Mouse (Mus musculus) CD4-positive helper T cell, adult 2 months (primary cell): ENCODE data around the gene Ptprr.

Experiments used
- DNase-seq: peaks from one replicate; pipeline ENCODE4 v3.0.0-alpha.2; 2012; ENCODE audit warnings: low read depth, missing footprints, low spot score

The Ptprr gene

DNA sequence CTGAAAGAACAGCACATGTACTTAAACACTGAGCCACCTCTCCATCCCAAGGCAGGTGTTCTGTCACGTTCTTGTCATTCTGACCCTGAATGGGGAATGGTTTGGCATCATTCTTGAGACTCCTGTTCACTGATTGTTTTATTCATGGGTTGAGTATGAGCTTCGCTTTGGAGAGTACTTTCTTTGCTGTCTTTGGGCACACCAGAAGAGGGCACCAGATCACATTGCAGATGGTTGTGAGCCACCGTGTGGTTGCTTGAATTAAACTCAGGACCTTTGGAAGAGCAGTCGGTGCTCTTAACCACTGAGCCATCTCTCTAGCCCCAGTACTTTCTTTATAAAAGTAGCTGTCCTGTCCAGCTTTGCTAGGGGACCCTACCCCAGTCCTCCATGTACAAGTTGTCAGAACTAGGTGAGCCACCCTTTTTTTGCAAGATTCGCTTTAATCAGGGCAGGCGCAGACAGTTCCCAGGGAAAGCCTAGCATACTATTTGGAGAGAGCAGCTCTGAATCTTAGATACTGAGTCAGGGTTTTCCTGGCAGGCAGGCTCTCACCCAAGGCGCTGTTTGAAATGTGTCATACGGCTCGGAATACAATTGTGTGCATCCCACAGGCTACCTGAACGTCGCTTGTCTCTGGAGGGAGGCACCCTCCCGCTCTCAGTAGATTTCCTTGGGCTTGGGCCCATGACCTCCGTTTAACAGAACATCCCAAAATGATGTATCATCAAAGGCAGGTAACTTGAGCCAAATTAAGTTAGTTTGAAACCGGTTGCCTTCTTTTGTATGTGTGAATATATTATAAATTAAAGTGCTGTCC lies 178.8 kb downstream of the Ptprr start:
- DNase-seq = no peak

DNA sequence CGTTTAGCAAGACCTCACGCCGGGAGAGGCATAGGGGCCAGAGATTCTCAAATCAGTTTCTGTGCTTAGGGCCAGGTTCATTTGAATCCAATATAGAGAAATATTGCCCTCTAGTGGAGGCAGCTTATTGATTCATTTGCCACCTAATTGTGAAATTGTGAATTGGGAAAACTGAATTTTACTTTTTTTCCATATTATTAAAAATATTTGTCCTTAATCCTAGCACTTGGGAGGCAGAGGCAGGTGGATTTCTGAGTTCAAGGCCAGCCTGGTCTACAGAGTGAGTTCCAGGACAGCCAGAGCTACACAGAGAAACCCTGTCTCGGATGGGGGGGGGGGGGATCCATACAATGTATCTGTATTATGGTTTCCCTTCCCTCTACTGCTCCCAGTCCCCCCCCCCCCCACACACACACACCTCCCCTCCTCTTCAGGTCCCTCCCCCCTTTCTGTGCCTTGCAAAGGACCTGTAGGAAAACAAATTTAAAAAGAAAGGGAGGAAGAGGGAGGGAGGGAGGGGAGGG lies 179.5 kb downstream of the Ptprr start:
- peak; percentile 9 for DNase-seq

DNA sequence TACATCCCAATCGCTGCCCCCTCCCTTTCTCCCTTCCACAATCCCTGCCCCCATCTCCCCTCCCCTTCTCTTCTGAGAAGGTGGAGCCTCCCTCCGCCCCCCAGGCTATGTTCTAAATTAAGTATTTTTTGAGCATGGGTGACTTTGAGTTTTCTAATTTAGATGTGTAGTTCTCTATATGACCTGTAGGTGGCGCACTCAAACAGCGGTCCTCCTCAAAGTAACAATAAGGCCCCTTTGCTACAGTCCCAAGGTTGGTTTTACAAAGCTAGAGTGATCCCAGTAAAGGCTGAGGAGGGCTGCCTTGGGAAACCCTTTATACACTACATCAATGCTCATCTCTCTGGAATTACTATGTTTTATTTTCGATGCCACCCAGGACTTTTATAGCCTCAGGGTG lies 181.0 kb downstream of the Ptprr start:
- DNase-seq = peak; percentile 41

DNA sequence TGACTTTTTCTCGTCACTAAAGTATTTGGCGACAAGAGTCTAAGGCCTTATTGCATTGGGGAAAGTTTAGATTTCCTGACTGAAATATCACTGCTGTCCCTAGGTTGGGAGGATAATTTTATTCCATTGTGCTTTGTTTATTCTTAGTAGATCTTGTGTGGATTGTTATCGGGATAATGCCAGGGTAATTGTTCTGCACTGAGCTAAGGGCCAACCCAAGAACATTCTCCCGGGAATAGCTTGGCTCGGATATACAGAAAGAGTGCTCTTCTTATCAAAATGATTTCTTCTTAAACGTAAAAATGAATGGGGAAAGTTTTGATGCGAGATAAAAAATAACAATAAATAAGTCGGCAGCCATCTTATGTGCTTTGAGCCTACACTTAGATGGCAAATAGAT lies 183.5 kb downstream of the Ptprr start:
- no peak for DNase-seq

DNA sequence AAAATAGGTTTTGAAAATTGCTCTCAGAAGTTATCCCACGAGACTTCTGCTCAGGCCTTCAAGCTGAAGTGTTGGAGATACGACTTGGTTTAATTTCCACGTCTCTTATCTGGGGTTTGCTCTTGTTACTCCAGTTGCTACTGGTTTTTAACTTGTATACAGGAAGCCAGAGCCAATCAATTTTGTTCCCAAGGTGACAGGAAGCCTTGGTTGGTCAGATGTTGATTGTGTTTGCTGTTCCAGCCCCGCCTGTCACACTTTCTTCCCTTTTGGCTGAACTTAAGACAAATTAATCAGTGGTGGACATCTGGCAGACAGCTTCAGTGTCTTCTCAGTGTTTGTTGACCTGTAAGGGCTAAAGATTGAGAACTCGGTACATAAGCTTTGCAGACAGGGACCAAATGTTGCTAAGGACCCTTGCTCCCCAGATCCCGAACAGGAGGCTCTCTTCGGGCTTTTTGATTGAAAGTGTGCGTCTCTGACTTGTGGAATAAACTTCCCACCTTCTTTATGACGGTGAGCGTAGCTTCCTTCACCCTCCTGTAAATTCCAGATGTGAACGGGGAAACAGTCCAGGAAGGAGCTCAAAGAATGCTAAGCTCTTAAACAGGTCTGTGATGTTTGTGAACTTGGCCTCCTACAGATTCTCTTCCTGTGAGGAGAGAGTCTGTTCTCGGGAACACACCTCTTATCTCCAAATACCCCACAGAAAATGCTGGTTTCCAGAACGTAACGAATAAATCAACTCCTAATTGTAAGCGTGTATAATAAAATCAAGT lies 187.8 kb downstream of the Ptprr start:
- no peak for DNase-seq

DNA sequence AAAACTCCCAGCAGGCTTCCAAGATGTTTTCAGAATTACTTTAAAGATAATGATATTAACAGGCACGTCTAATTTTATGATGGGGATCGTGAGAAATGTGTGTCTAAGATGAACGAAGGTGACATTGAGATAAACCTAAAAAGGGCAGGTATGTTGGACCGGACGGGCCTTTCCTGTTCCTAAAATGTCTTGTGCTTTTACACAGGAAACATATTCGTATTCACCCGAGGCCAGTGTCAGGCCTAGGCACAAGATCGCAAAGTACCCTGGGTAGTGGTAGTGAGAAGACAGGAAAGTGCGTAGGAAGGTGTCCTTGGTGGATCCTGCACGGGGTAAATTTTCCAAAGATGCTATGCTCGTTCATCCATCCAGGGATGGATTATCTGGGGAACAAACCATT lies 188.4 kb downstream of the Ptprr start:
- no peak for DNase-seq

DNA sequence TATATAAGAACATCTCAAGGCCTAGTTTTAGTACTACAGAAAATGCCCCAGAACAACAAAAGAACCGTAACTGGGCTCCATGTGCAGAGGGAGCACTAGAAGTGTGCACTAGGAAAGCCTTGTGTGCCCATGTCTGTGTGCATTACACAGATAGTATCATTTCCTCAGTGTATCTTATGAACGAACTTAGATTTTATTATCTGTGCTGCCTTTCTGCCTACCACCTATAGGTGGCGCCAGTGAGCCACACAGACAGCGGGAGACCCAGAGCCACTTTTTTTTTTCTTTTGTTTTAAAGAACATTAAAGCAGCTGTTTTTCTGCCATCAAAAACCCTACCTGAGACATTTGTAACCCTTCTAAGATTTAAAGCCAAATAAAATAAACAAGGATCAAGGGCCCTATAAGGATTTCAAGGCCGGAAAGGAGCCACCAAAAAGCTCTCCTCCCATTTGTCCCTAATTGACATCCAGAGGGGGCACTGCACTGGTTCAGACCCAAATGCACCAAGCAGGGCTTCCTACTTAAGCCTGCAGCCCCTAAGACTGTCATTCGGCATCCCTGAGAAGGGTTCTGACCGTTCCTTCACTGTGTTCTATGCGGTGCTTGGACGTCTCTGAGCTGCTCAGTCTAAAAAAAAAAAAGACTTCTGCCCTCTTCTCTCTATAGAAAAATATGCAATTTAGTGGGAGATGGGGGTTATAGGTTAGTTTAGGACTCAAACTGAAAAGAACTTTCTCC lies 190.1 kb downstream of the Ptprr start:
- peak; percentile 28 for DNase-seq

DNA sequence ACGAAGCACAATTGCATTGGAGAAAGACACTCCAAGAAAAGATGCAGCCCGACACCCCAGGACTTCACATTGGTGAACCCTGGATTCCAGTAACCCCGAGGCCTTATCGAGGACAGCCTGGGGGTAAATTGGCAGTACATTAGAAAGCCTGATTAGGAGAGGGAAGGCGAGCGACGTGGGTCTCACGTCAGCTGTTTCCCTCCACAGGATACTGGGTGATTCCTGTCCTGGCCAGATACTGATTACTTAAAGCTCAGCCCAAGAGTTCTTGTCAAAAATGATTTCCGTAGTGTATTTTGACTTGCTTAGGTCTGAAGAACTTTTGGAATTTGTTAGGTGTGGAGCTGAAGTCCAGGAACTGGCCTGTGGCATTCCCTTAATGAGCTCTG lies 190.7 kb downstream of the Ptprr start:
- DNase-seq = no peak

DNA sequence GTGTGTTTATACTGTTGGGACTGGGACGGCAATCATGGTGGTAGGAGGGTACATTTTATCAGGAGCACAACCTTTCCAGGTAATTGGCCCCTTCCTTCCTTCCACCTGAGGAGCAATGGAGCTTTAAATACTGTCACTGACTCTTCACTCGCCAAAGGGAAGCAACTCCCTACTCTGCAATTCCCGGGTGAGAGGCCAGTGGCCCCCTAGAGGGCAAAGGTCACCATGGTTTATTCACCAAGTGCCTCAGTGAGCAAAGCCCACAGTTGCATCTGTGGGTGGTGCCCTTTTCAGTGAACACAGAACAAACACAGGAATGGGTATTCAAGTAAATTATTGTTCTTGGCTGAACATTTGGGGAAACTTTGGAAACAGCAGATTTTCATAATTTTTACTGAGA lies 194.1 kb downstream of the Ptprr start:
- DNase-seq = no peak

DNA sequence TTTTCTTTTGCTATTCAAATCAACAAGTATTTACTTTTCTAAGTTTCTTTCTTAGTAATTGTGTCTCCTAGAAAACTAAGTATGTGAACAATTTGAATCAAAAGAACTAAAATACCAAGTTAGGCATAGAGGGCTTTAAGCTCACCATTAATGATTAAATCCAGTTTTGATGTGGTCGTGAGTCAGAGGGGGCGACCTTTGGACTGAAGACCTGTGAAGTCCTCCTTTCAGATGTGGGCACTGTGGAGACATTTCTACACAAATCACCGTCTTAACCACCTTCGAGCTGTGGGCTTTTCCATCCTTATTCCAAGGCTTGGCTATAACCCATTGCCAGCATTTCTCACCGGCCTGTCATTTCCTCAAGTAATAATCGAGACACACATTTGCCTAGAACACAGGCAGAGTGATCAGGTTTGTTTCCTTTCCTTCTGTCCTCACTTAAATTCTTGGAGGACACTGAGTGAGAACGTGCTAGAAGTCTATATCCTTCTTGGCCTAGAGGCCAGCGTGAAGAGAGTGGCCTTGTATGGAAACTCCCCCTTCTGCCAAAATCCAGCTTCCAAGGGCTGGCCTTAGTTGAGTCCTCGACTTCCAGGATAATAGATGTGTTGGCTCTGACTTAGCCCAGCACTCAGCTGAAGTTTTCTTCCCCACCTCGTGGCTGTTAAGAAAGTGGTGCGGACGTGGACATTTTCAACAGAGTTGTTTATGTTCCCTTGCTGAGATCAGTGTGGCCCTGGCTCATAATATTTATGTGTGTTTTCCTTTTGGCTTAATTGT lies 202.5 kb downstream of the Ptprr start:
- DNase-seq = no peak

DNA sequence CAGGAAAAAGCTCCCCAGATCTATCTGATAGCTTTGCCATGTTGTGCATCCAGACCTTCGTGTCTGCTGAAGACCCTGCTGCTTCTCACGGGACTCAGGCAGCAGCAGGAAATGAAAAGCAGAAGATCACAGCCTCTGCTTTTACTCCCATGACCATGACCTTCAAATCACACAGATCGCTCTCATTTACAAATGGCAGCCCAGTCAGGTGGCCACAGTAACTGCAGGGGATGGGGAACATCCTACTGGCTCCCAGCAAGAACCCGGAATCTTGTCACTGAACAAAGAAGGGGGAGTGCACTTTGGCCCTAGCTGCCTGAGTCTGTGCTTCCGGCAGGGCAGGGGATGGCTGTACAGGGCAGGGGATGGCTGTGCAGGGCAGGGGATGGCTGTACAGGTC lies 217.3 kb downstream of the Ptprr start:
- DNase-seq = no peak

DNA sequence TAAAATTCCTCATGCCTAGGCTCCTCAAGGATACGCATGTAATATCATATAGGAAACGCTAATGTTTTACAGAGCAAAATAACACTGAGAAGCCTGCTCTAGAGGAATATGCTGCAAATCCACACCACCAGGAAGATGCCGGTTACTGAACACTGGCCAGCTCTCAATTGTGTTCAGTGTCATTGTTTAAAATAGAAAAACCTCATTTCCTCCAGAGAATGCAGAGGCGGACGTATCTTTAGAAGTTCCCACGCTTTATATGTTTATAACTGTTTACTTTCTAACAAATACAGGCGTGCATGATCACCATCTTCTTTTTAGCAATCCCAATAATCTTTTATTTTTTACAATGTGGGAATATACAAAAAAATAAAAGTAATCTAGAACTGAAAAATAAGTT lies 224.2 kb downstream of the Ptprr start:
- DNase-seq = no peak

DNA sequence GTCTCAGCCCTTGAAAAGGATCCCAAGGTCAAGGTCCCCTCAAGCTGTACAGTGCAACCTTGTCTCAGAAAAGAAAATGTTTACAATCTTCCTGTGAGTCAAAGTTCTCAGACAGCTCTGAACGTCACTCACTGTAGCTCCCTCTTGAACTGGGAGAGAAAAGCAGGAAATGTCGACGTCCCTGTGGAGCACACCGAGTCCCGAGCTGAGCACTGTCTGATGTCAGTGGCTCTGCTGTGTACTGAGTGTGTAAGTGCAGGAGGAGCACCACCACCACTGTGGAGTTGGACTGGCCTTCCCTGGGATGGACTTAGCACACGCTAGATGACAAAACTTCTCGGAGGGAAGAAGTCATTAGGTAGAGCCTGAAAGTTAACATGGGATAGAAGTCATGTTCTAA lies 225.4 kb downstream of the Ptprr start:
- DNase-seq = no peak

DNA sequence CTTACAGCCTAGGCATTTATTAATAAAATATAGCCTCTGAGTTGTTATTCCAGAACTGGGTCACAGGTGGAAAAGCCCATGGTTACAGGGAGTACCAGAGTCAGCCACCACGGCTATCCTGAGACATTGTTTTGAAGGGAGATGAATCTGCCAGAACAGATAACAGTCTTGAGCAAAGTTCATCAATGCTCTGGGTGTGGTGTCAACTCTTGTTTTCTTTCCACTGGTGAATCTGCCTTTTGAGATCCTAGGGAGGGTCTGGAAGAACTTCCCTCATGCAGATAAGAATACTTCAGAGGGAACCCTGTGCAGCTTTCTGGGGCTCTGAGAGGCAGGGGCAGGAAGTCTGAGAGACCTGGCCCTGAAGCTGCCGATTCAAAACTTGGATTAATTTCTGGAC lies 227.6 kb downstream of the Ptprr start:
- DNase-seq = no peak

DNA sequence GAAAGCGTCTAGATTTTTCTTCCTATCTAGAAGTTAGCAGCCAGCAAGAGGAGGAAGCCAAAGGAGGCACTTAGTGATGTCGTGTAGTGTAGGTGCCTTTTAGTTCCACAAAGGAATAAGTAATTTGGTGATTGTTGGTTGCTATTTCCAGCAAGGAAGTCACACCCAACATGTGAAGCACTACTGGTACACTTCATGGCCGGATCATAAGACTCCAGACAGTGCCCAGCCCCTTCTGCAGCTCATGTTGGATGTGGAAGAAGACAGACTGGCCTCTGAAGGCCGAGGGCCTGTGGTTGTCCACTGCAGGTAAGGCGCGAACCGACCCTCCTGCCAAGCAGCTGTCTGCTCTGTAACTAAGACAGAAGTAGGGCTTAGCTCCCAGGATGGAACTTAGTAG lies 234.7 kb downstream of the Ptprr start:
- no peak for DNase-seq

DNA sequence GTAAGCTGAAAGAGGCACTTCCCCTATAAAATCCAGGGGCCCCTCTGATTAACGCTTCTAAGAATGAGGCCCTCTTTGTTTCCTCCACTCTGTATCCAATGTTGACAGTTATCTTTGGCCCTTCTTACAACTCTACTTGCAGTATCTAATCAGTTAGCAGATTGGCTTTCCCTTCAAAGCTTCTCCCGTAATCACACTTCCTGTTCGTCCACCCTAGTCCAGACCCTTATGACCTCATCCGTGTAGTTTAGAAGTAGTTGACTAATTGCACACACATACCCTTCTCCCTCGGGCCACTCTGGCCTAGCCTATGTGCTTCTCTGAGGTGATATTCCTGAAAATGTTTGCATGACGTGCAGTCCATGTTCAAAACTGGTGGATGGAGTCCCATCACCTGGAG lies 236.0 kb downstream of the Ptprr start:
- DNase-seq = no peak

DNA sequence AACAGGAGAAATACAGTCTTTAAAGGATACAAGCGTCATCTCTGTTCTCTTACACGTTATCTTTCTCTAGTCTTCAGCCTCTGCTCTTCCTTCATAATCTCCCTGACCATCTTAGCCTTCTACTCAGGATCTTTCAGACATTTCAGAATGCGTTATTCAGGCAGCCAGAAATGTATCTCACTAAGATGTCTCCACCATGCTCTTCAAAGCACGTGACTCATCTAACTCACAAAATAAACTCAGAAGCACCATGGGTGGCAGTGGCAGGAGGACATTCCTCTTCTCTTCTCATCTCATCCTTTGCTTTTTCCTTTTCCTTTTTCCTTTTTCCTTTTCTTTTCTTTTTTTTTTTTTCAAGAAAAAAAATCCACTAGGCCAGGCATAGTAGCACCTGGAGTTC lies 241.3 kb downstream of the Ptprr start:
- no peak for DNase-seq

DNA sequence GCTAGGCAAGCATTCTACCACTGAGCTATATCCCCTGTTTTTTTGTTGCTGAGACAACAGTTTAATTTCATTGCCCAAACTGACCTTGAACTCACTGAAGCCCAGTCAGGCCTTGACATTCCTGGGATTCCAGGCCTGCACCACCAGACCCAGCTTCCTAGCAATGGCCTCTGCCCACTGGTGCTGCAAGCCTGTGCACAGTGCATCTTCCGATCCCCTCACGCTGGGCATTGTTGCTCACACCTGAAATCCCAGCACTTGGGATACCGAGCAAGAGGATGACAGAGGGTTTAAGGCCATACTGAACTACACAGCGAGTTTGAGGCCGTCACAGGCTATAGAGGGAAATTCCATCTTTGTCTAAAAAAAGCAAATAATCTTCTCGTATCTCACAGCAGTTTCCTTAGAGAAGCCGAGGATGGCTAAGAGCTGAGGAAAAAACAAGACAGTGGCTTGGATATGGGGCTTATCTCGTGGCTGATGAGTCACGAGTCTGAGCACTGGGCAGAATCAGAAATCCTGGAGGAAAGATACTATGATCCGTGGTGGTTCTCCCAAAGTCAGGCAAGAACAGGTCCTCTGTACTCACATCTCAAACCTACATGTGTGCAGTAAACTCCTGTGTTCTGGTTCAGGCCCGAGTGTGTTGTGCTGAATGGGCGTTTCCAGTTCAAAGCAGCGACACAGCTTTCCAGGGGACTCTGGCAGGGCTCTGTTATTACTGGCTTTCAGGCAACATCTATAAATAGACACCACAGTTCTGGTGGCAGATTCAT lies 242.8 kb downstream of the Ptprr start:
- no peak for DNase-seq

DNA sequence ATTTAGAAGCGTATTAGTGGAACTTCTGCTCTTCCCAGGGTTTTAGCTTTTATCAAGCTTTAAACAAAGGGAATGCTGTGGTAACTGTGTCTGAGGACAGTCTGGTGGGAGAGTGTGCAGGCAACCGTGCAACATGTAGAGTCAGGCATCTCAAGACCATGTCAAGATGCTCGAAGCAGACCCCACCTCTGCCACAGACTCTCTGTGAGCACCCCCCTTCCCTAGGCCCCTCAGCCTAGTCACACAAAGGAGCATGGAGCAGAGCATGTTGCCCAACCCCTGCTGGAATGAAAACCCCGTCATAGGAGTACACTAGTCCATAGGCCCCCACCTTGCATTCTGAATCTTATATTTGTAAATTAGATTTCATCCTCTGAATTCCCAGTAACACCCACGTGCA lies 243.5 kb downstream of the Ptprr start:
- DNase-seq = no peak

DNA sequence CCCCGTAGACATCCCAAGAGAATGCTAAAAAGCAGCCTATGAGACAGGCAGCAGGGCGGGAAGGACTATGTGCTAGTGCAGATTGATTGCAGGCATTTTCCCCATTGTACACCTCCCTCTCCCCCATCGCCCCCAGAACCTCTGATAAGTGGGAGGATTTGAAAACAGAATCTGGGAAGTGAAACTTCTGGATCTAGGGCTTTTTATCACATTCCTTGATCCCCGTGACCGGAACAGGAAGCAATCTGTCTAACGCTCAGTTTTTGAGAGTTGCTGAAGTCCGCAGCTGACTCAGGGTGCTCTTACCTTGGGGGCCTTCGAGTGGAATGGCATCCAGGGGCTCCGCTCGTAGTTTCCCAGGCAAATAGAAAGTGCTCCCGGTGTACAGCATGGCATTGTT lies 246.5 kb downstream of the Ptprr start:
- no peak for DNase-seq
